Mouse (Mus musculus): ENCODE data around the gene Mcm2. TPM values are rescaled to one million over a fixed set of nuclear protein-coding genes. Genes with fewer than 3 reads are reported as not detected.

The Mcm2 gene
- total RNA-seq, 2 experiments from 2014 or later, result 148 to 168 TPM

- no peak for ATAC-seq (replicated peaks; ENCODE audit: poor library complexity, severe bottlenecking)
Measured at GRCm38 (mm10) chr6:88857830-88858229, 40.8 kb downstream of the Mcm2 start.

DNA sequence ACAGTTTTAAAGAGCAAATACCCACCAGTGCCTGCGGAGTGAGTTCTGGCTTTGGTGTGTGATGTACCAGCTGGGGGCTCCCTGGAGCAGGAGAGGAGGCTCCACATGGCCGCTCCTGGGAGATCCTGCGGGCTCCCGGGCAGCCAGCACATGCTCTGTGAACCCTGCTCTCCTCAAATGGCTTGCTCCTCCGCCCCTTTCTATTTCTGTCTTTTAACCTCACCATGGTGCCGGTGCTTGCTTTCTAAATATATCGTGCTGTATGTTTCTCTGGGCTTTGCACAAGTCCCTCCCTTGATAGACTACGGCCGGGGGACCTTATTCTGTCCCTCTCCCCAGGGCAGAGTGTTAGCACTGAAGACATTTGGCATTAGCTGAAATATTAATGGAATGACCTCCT lies 41.3 kb downstream of the Mcm2 start:
- ATAC-seq (replicated peaks; ENCODE audit: poor library complexity, severe bottlenecking), result no peak

DNA sequence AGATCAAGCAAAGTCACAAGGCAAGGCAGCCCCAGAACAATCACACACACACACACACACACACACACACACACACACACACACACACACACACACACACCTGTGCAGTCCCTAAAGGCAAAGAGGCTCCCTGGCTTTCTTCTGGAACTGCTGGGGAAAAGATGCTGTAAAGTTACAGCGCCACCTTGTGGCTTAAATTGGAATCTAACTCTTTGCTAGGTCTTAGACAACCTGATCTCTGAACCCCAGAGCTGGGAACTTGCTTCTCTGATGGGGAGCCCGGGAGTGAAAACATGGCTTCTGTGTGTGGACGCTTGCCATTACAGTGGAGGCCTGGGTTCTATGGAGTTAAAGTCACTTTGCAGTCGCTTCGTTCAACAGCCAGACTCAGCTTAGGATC lies 42.9 kb downstream of the Mcm2 start:
- peak; percentile 55 for ATAC-seq (replicated peaks; ENCODE audit: poor library complexity, severe bottlenecking)

DNA sequence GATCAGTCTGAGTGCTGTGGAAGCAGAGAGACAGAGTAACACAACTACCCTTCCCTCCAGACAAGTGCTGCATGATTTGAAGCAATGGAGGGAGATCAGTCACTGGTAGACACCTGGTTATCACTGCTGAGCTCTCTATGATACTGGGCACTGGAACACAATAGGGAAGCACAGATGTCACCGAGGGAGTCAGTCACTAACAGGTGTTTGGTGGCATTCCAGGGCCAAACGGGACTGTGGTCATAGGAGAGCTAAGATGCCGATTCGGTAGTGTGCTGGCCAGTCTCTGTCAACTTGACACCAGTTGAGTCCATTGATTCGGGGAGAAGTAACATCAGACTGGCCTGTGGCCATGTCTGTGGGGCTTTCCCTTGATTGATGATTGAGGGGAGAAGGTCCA lies 44.1 kb downstream of the Mcm2 start:
- ATAC-seq (replicated peaks; ENCODE audit: poor library complexity, severe bottlenecking), result no peak

GRCm38 (mm10) chr6:88850034-88850433 lies 48.5 kb downstream of the Mcm2 start:
- ATAC-seq (replicated peaks; ENCODE audit: poor library complexity, severe bottlenecking), result no peak

DNA sequence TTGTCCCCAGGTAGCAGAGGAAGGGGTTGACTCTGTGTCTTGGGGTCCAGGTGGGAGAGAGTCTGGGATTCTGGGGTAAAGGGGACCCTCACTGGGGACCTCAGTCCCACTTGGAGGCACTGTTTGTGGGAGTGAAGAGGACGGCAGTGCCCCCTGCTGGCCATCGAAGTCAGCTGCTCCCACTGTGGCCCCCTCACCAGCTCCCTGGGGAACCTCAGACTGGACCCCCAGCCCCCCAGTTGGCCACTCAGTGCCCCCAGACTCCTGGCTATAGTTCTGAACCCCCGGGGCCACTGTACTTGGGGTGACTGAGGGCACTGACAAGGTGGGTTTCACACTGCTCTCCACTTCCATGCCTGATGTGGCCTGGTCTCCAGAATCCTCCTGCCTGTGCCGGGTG lies 49.3 kb downstream of the Mcm2 start:
- peak; percentile 70 for ATAC-seq (replicated peaks; ENCODE audit: poor library complexity, severe bottlenecking)

- ATAC-seq (replicated peaks; ENCODE audit: poor library complexity, severe bottlenecking), result no peak
Measured at GRCm38 (mm10) chr6:88847571-88847970, 51.0 kb downstream of the Mcm2 start.

DNA sequence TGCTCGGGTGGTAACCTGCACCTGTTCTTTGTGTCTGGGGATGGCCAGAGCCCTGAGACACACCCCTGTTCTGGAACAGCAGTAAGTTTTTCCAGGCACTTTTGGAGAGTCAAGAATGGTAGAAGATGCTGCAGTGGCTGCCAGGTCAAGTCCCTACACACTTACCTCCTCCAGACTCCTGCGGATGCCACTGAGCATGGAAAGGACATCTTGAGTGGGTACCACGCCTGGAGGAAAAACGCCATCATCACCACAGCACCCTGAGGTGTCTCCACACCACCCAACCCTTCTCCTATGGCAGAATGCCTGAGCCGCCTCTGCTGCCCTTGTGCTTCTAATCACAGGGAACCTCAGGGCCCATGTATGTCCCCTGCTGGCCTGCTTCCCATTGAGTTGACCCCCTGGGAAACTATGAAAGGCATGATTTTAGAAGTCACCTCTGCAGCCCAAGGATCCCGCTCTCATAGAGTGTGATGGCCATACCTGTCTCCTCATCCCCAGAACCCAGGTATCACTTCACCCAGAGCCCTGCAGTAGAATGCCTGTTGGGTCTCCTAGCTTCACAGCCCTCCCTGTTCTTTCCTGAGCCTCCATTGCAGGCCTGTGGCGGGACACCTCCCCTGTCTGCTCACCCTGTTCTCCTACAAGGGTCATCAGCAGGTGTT lies 53.5 kb downstream of the Mcm2 start:
- no peak for ATAC-seq (replicated peaks; ENCODE audit: poor library complexity, severe bottlenecking)

DNA sequence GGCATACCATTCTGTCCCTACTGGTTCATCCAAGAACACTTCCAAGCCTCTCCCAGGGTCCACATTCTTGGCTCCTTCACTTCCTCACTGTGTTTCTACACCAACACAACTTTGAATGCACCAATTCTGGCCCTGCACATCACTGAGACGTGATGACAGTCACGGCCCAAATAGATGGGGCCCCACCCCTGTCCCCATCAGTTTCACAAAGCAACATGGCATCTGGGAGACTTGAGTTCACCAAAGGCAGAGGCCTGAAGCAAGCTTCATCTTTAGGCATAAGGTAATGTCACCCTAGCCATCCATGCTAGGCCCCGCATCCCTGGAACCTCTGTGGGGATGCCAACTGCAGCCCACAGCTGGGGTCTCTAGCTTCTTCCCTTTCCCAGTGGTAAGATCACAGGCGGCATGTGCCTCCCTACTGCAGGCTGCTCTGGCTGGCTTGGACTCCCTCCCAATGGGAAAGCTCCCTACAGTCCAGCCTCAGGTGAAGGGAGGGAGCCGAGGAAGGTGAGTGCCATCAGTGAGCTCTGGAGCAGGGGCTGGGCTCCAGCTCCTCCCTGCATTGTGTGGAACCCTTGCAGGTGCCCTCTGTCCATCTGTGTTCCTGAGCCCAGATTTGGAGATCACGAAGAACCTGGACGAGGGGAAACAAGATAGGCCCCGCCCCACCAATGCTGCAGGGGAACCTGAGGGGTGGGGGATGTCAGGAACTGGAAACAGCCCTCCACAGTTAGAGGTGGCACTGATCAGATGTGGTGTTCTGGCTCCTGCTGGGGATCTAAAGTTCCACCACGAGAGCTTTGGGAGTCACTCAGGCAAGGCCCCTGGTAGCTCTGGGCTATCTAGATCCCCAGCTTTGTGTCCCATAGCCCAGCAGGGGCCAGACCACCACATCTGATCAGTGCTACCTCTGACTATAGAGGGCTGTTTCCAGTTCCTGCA lies 54.5 kb downstream of the Mcm2 start:
- no peak for ATAC-seq (replicated peaks; ENCODE audit: poor library complexity, severe bottlenecking)

DNA sequence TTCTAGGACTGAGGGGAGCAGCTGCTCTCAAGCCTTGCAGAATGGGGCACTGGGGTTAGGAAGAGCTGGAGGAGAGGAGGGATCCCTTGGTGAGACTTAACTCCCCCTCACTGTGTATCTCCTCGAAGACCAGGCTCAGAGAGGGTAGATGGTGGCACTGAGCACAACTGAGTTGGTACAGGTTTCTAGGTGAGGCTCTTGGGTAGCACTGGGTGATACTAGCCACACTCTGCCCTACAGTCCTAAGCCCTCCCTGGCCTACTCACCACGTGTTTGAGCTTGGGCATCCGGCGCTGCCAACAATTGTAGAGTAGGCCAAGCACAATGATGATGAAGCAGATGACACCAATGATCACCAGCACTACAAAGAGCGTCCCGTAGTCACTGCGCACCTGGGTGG lies 55.3 kb downstream of the Mcm2 start:
- no peak for ATAC-seq (replicated peaks; ENCODE audit: poor library complexity, severe bottlenecking)

- ATAC-seq (replicated peaks; ENCODE audit: poor library complexity, severe bottlenecking), result no peak
Measured at GRCm38 (mm10) chr6:88842731-88843151, 55.8 kb downstream of the Mcm2 start.

DNA sequence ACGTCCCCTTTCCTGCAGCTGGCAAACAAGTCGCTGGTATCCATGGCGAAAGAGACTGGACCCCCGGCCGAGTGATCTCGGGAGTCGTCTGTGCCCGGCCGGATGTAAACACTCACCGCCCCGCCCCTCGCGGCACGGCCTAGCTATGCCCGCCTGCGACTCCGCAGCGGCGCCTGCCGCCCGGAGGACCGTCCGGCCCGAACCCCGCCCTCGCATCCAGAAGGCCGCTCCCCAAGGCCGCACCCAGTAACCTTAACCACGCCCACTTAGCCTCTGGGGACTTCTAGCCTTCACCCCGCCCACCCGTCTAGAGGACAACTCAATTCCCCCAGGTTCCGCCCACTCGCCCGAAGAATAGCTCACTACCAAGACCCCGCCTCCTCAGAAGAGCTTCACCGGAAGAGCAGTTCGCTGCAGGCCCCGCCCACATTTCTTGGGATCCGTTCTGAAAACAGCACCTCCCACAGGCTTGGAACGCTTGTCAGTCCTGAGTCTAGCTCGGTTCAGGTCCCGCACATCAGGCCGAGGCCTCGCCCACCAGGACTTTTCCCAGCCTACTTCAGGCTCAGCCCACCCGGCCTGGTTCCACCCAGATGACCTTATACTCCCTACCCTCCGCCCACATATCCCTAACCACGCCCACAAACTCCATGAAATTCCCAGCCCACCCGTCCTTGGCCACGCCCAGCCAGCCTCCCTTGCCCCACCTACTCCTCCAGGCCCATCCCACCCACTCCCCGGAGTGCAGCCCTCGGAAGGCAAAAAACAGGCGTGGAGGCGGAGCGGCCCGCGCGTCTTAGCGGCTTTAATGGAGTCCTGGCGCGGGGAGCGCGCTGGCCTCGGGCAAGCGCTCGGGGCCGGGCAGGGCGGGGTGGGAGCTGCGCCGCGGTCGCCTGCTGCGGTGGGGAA lies 56.5 kb downstream of the Mcm2 start, which contains the start of gene Abtb1:
Abtb1 (minus strand) TSS at position 204 of the 909 bp plus-strand sequence.
- peak; percentile 73 for ATAC-seq (replicated peaks; ENCODE audit: poor library complexity, severe bottlenecking)

GRCm38 (mm10) chr6:88841514-88841780 lies 57.1 kb downstream of the Mcm2 start:
- ATAC-seq (replicated peaks; ENCODE audit: poor library complexity, severe bottlenecking), result no peak

DNA sequence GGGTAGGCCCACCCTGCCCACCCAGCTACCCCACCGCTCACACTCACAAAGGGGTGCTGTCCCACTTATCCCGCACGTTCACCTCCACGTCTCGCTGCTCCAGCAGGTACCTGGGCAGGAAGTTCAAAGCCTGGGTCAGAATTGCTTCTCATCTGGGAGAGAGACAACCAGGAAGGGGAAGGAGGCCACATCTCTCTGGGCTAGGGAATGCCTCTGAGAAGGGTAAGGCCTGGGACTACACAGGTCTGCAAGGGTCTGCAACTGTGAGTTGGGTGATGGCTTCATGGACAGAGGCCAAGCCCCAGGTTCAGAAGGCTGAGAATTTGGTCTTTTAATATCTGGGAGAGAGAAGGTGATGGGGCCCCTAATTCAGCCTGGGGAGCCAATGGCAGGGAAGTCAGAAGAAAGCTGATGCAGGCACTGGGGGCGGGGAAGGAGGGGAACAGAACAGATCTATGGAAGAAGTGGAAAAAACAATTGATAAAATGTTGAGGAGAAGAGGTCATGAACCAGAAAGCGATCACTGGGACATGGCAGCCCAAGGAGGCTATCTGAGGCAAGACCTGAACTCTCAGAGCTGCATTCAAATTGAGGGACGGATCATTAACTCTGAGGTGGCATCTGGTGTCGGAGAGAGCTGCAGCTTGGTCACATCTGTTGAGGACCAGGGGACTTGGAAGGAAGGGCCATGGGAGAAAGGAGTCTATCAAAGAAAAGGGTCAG lies 57.6 kb downstream of the Mcm2 start:
- ATAC-seq (replicated peaks; ENCODE audit: poor library complexity, severe bottlenecking), result no peak

- no peak for ATAC-seq (replicated peaks; ENCODE audit: poor library complexity, severe bottlenecking)
Measured at GRCm38 (mm10) chr6:88840211-88840610, 58.4 kb downstream of the Mcm2 start.

GRCm38 (mm10) chr6:88839135-88839970 lies 59.2 kb downstream of the Mcm2 start:
- ATAC-seq (replicated peaks; ENCODE audit: poor library complexity, severe bottlenecking), result no peak

DNA sequence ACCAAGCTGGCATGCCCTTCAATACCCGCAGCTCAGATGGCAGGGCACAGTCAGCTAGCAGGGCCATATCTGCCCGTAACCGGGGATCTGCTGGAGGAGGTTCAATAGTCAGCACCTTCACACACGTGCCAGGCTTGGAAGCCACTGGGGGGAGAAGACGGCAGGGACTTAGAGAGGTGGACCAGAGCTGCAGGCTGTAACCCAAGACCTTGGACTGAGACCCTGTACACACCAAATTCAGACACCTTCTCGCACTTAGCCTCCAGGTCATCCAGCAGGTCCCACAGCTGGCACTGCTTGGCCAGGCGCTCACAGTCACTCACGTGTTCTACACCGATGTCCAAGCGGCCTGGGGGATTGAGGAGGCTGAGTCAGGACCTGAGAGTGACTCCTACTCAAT lies 60.0 kb downstream of the Mcm2 start:
- ATAC-seq (replicated peaks; ENCODE audit: poor library complexity, severe bottlenecking), result no peak

DNA sequence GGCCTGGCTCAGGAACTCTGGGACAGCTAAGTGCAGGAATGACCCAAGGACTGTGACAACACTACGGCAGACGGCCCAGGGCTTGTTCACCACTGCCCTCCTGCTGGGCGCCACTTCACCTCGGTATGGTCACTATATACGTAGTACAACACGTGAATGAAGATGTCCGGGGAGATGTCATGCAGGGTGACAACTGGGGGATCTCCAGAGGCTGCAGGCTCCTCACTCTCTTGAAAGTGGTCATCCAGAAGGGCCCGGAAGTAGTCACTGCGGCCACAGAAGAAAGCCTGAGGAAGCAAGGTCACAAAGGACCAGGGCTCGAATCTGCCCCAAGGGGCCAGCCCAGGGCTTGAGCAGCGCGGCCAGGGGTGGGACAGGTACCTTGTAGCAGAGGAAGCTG lies 60.6 kb downstream of the Mcm2 start:
- no peak for ATAC-seq (replicated peaks; ENCODE audit: poor library complexity, severe bottlenecking)

GRCm38 (mm10) chr6:88836178-88836819 lies 62.3 kb downstream of the Mcm2 start:
- no peak for ATAC-seq (replicated peaks; ENCODE audit: poor library complexity, severe bottlenecking)
